Mouse (Mus musculus): Measurements from ENCODE around the gene Rasgef1b. TPM values are rescaled to one million over a fixed set of nuclear protein-coding genes. Genes with fewer than 3 reads are reported as not detected.

Gene Rasgef1b
- polyA plus RNA-seq, 1 experiment from 2014 or later: 28.6 TPM

DNA sequence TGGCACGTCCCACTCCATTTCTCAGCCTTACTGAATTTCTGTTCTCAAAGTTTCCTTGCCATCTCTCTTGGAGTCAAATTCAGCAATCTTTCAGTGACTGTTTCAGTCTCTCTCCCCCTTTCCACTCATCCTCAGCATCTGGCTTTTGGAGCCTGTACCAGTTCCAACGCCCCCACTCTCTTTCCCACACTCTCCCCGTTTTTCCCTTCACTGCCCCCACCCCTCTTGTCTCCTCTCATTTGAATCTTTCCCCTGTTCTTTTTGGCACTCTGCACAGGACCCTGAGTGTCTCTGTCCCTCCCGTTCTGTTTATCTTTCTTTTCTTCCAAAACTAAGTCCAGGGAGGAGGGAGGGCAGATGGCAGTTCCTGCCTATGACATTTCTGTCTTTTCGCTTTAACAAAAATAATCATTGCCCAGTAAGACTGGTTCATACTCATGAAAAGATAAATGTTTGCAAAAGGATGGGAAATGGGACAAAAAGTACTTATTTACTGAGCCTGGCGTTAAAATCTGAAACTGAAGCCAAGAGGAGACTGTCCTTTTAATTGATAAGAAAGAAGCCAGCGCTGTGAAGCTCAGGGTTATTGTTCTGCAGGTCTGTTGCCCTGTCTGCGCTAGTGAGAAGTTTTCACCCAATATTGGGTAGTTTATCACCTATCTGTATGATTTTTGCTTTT lies 388.4 kb downstream of the Rasgef1b start:
- Histone ChIP-seq H3K4me1 (ENCODE audit: control insufficient read depth, insufficient read depth, low read length) (no peaks in the 10 kb centered on the region), H3K9me3 (ENCODE audit: control insufficient read depth, low read length) (no peaks in the 10 kb centered on the region), H3K27ac (ENCODE audit: low read depth, low read length) (no peak overlapping the region), H3K9ac (ENCODE audit: low read length) (no peak overlapping the region), H3K36me3 (ENCODE audit: control insufficient read depth, insufficient read depth, low read length) (no peaks in the 10 kb centered on the region), H3K27me3 (ENCODE audit: control insufficient read depth, insufficient read depth, low read length) (no peaks in the 10 kb centered on the region), H3K4me2 (no peak overlapping the region), H3K4me3 (ENCODE audit: low read depth, low read length) (no peak overlapping the region)
- DNase-seq (ENCODE audit: low spot score, missing footprints) (no peak), ATAC-seq (ENCODE audit: low FRiP score) (no peak)
- 80% methylated on average over 8 of the region's 8 CpGs for WGBS

DNA sequence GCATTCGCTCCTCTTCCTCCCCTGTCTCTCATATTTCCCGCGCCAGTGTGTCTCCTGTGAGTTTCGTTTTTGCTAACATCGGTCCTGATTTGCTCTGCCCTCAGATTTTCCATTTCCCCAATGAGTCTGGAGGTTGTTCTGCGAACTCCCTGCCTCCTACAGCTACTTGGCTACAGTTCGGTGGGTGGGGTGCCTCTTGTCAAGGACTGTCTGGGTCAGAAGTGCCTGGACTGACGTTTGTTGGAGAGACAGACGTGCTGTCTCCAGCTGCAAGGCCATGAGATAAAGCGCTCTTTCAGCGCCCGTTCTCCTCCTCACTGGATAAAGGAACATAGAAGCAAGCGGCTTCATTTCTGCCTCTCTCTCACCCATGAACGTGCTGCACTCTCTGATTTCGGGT lies 389.1 kb downstream of the Rasgef1b start:
- Histone ChIP-seq H3K36me3 (ENCODE audit: control insufficient read depth, insufficient read depth, low read length) (no peaks in the 10 kb centered on the region), H3K4me3 (ENCODE audit: low read depth, low read length) (no peak overlapping the region), H3K27ac (ENCODE audit: low read depth, low read length) (no peak overlapping the region), H3K4me2 (no peak overlapping the region), H3K9ac (ENCODE audit: low read length) (no peak overlapping the region), H3K27me3 (ENCODE audit: control insufficient read depth, insufficient read depth, low read length) (no peaks in the 10 kb centered on the region), H3K9me3 (ENCODE audit: control insufficient read depth, low read length) (no peaks in the 10 kb centered on the region), H3K4me1 (ENCODE audit: control insufficient read depth, insufficient read depth, low read length) (no peaks in the 10 kb centered on the region)
- DNase-seq (ENCODE audit: low spot score, missing footprints) (no peak), ATAC-seq (ENCODE audit: low FRiP score) (no peak)
- 79% methylated on average over 15 of the region's 15 CpGs for WGBS

DNA sequence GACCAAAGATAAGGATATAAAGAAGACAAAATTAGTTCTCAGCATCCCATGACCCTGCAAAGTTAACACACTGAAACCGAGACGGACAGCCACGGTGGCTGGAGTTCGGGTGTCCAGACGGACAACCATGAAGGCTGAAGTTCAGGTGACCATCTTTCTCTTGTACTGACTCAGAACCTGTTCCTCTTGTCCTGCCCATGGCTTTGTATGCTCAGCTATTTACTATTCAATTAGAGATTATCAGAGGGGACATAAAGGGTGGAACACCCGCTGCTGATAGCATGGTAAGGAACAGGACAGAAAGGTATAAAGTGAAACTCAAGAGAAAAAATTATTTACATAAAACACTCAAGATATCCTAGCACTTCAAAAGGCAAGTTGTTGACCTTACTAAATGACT lies 390.0 kb downstream of the Rasgef1b start:
- Histone ChIP-seq H3K27ac (ENCODE audit: low read depth, low read length) (no peak overlapping the region), H3K4me1 (ENCODE audit: control insufficient read depth, insufficient read depth, low read length) (no peaks in the 10 kb centered on the region), H3K36me3 (ENCODE audit: control insufficient read depth, insufficient read depth, low read length) (no peaks in the 10 kb centered on the region), H3K27me3 (ENCODE audit: control insufficient read depth, insufficient read depth, low read length) (no peaks in the 10 kb centered on the region), H3K4me3 (ENCODE audit: low read depth, low read length) (no peak overlapping the region), H3K9ac (ENCODE audit: low read length) (no peak overlapping the region), H3K9me3 (ENCODE audit: control insufficient read depth, low read length) (no peaks in the 10 kb centered on the region), H3K4me2 (no peak overlapping the region)
- WGBS: 87% methylated on average over 6 of the region's 6 CpGs
- ATAC-seq (ENCODE audit: low FRiP score) (no peak), DNase-seq (ENCODE audit: low spot score, missing footprints) (no peak)

DNA sequence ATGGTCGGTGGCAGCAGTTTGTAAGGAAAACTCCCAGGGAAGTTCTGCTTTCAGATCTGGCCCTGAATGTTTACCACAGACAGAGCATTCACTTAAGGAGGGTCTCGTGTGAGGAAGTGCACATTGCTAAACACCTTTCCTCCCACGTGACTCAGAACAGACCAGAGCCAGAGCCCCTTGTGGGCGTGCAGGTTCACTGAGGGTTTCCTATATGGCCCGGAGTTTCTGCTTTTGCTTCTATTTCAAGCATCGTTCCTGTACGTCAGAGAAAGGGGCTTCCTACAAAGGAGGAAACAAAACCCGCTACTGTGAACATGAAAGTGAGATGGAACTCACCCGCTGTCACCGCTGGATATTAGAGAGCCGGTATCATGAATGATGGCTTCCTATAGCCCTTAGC lies 392.4 kb downstream of the Rasgef1b start:
- no peak for ATAC-seq (ENCODE audit: low FRiP score)
- 86% methylated on average over 11 of the region's 11 CpGs for WGBS
- no peak for DNase-seq (ENCODE audit: low spot score, missing footprints)

DNA sequence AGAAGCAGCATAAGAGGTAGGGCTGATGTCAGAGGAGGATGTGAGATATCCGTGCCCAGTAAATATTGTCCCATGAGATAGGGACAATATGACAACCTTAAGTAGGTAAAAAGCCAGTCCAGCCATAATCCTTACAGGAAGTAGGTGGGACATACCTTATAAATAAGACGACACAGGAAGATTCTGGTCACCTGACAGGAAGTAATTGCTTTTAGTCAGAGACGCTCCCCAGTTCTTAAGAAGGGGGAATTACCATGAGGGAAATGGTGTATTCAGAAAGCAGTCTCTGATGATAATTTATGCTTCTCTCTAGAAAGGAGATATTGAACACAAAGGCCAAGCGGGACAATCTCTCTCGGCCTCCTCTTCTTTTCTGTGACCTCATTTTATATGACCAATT lies 394.8 kb downstream of the Rasgef1b start:
- H3K4me3 ChIP-seq (ENCODE audit: low read depth, low read length): no peak overlapping the region
- no peaks in the 10 kb centered on the region for H3K36me3 ChIP-seq (ENCODE audit: control insufficient read depth, insufficient read depth, low read length)
- no peak overlapping the region for H3K4me2 ChIP-seq
- no peak overlapping the region for H3K9ac ChIP-seq (ENCODE audit: low read length)
- WGBS: 86% methylated on average over 5 of the region's 5 CpGs
- H3K9me3 ChIP-seq (ENCODE audit: control insufficient read depth, low read length): no peaks in the 10 kb centered on the region
- H3K27ac ChIP-seq (ENCODE audit: low read depth, low read length): no peak overlapping the region
- no peaks in the 10 kb centered on the region for H3K27me3 ChIP-seq (ENCODE audit: control insufficient read depth, insufficient read depth, low read length)
- DNase-seq (ENCODE audit: low spot score, missing footprints) (no peak), ATAC-seq (ENCODE audit: low FRiP score) (no peak)
- no peaks in the 10 kb centered on the region for H3K4me1 ChIP-seq (ENCODE audit: control insufficient read depth, insufficient read depth, low read length)

More for the DNA sequence above, 392.4 kb downstream of the Rasgef1b start:
- H3K9ac ChIP-seq (ENCODE audit: low read length): no peak overlapping the region
- H3K36me3 ChIP-seq (ENCODE audit: control insufficient read depth, insufficient read depth, low read length): no peaks in the 10 kb centered on the region
- H3K27me3 ChIP-seq (ENCODE audit: control insufficient read depth, insufficient read depth, low read length): no peaks in the 10 kb centered on the region
- no peak overlapping the region for H3K4me2 ChIP-seq
- H3K27ac ChIP-seq (ENCODE audit: low read depth, low read length): no peak overlapping the region
- H3K4me1 ChIP-seq (ENCODE audit: control insufficient read depth, insufficient read depth, low read length): no peaks in the 10 kb centered on the region
- no peaks in the 10 kb centered on the region for H3K9me3 ChIP-seq (ENCODE audit: control insufficient read depth, low read length)
- no peak overlapping the region for H3K4me3 ChIP-seq (ENCODE audit: low read depth, low read length)

DNA sequence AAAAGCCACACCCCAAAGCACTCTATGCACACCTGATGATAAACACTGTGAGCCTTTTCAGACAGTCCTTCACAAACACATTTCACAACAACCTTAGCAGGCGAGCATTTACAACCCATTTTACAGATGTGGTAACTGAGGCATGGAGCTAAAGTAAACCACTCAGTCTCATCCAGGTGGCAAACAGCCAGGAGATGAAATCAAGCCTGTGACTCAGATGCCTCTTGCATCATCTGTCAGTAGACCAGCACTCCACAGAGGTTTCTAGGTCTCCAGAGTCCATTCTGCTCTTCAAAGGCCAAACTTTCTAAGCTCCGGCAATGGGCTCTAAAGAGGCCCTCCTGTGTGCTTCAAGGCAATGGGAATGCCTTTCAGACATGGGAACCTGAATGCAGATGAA lies 396.8 kb downstream of the Rasgef1b start:
- no peak overlapping the region for H3K4me2 ChIP-seq
- no peak overlapping the region for H3K4me3 ChIP-seq (ENCODE audit: low read depth, low read length)
- no peaks in the 10 kb centered on the region for H3K27me3 ChIP-seq (ENCODE audit: control insufficient read depth, insufficient read depth, low read length)
- no peaks in the 10 kb centered on the region for H3K9me3 ChIP-seq (ENCODE audit: control insufficient read depth, low read length)
- no peak overlapping the region for H3K9ac ChIP-seq (ENCODE audit: low read length)
- no peaks in the 10 kb centered on the region for H3K36me3 ChIP-seq (ENCODE audit: control insufficient read depth, insufficient read depth, low read length)
- ATAC-seq (ENCODE audit: low FRiP score): no peak
- WGBS: 91% methylated on average over 2 of the region's 2 CpGs
- H3K27ac ChIP-seq (ENCODE audit: low read depth, low read length): no peak overlapping the region
- DNase-seq (ENCODE audit: low spot score, missing footprints): no peak
- H3K4me1 ChIP-seq (ENCODE audit: control insufficient read depth, insufficient read depth, low read length): no peaks in the 10 kb centered on the region

DNA sequence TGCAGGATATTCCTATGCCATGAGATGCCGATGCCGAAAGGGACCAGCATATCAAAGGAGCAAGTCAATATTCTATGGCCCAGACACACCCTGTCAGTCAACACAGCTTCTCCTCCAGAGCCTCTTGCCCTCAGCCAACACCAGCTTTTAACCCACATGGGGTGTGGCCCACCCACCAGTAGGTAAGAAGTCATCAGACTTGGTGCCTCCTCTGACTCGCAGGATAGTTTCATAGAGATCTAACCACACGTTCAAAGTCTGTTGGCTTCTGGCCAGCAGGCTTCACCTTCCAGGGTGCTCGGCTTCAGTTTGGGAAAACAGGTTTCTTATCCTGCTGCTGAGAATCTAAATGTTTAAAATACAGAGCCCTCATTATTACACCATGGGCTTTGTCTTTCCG lies 399.8 kb downstream of the Rasgef1b start:
- ATAC-seq (ENCODE audit: low FRiP score): no peak
- Histone ChIP-seq H3K27me3 (ENCODE audit: control insufficient read depth, insufficient read depth, low read length) (no peaks in the 10 kb centered on the region), H3K27ac (ENCODE audit: low read depth, low read length) (no peak overlapping the region), H3K4me3 (ENCODE audit: low read depth, low read length) (no peak overlapping the region), H3K9me3 (ENCODE audit: control insufficient read depth, low read length) (no peaks in the 10 kb centered on the region), H3K36me3 (ENCODE audit: control insufficient read depth, insufficient read depth, low read length) (no peaks in the 10 kb centered on the region), H3K4me2 (no peak overlapping the region), H3K9ac (ENCODE audit: low read length) (no peak overlapping the region), H3K4me1 (ENCODE audit: control insufficient read depth, insufficient read depth, low read length) (no peaks in the 10 kb centered on the region)
- no peak for DNase-seq (ENCODE audit: low spot score, missing footprints)
- WGBS: 92% methylated on average over 6 of the region's 6 CpGs

DNA sequence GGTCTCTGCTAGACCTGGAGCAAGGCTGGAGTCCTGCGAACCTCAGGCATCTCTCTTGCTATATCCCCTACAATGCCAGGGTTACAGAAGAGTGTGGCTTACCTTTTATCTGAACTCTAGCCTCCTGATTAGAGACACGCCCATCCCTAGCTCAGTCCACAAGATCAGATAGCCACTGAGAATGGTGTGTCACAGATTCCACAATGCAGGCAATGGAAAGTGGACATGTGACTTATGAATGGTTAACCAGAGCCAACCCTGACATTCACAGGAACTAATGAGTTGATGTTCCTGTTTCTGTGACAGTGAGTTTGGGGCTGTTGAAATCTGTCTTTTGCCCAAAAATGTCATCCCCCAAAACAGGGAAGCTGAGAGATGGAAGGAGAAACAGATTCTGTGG lies 401.8 kb downstream of the Rasgef1b start:
- no peak overlapping the region for H3K27ac ChIP-seq (ENCODE audit: low read depth, low read length)
- H3K9me3 ChIP-seq (ENCODE audit: control insufficient read depth, low read length): no peaks in the 10 kb centered on the region
- H3K9ac ChIP-seq (ENCODE audit: low read length): no peak overlapping the region
- H3K4me1 ChIP-seq (ENCODE audit: control insufficient read depth, insufficient read depth, low read length): no peaks in the 10 kb centered on the region
- no peaks in the 10 kb centered on the region for H3K36me3 ChIP-seq (ENCODE audit: control insufficient read depth, insufficient read depth, low read length)
- ATAC-seq (ENCODE audit: low FRiP score) (no peak), DNase-seq (ENCODE audit: low spot score, missing footprints) (no peak)
- H3K27me3 ChIP-seq (ENCODE audit: control insufficient read depth, insufficient read depth, low read length): no peaks in the 10 kb centered on the region
- no peak overlapping the region for H3K4me2 ChIP-seq
- no peak overlapping the region for H3K4me3 ChIP-seq (ENCODE audit: low read depth, low read length)
- 87% methylated on average over 2 of the region's 2 CpGs for WGBS

DNA sequence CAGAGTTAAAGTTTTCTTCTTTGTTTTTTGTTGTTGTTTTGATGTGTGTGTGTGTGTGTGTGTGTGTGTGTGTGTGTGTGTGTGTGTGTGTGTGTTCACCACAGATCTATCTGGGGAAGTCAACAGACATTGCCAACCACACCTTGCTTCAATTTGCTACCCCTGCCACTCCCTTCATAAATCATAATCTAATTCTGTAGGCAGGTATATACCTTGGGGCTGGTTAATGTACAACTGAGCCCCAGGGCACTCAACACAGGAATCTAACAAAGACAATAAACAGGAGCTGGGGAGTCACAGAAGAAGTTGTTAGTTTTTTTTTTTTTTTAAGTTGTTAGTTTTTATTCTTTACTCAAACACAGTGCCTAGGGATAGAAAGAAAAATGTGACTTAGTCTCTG lies 403.6 kb downstream of the Rasgef1b start:
- no peak overlapping the region for H3K4me3 ChIP-seq (ENCODE audit: low read depth, low read length)
- no peaks in the 10 kb centered on the region for H3K9me3 ChIP-seq (ENCODE audit: control insufficient read depth, low read length)
- H3K4me1 ChIP-seq (ENCODE audit: control insufficient read depth, insufficient read depth, low read length): no peaks in the 10 kb centered on the region
- no peaks in the 10 kb centered on the region for H3K36me3 ChIP-seq (ENCODE audit: control insufficient read depth, insufficient read depth, low read length)
- no peak overlapping the region for H3K9ac ChIP-seq (ENCODE audit: low read length)
- ATAC-seq (ENCODE audit: low FRiP score): no peak
- DNase-seq (ENCODE audit: low spot score, missing footprints): no peak
- H3K4me2 ChIP-seq: no peak overlapping the region
- no peak overlapping the region for H3K27ac ChIP-seq (ENCODE audit: low read depth, low read length)
- H3K27me3 ChIP-seq (ENCODE audit: control insufficient read depth, insufficient read depth, low read length): no peaks in the 10 kb centered on the region

Data from midbrain, embryonic 11.5 days (tissue).